7 mouse cellular contexts compared by ENCODE assay signal in genomic region chrX:103259882-103260281, GRCm38 (mm10).
DNase-seq lines count a peak whose midpoint lies in the region; ATAC-seq lines count a peak whose summit lies in the region.

No protein-coding gene starts in this region.

- no peaks in the 10 kb centered on the region for H3K9me3 ChIP-seq in kidney, embryonic 15.5 days (replicated peaks)

- no peak for ATAC-seq in kidney, embryonic 15.5 days (replicated peaks; ENCODE audit: low FRiP score)

- H3K4me3 ChIP-seq in kidney, embryonic 15.5 days (replicated peaks) = no peak overlapping the region

- 8% methylated on average over 2 of the region's 2 CpGs for WGBS in kidney, embryonic 15.5 days

- no peak overlapping the region for H3K9ac ChIP-seq in kidney, embryonic 15.5 days

- no peak overlapping the region for H3K4me2 ChIP-seq in kidney, embryonic 15.5 days

- DNase-seq in kidney, adult 18-20 months = peak; percentile 6
- peak; percentile 21 for DNase-seq in CD4-positive helper T cell, adult 2 months (ENCODE audit: low read depth, low spot score)
- peak; percentile 81 for DNase-seq in NIH3T3 (ENCODE audit: low read depth)
- DNase-seq in forelimb bud, embryonic 11.5 days (ENCODE audit: low read depth, low spot score) = peak; percentile 56
- peak; percentile 55 for DNase-seq in mesoderm, embryonic 11.5 days (ENCODE audit: low read depth, low spot score)
- DNase-seq in ovary, adult 18-20 months (ENCODE audit: low spot score) = no peak

- no peak overlapping the region for H3K27ac ChIP-seq in kidney, embryonic 15.5 days

- H3K4me1 ChIP-seq in kidney, embryonic 15.5 days = no peaks in the 10 kb centered on the region

- H3K36me3 ChIP-seq in kidney, embryonic 15.5 days = no peaks in the 10 kb centered on the region

- peaks cover 20% of the 10 kb centered on the region; the same call in 1 of the 2 replicates for H3K27me3 ChIP-seq in kidney, embryonic 15.5 days
